Mouse (Mus musculus) ES-Bruce4 (cell line): ENCODE measurements around the gene Zbtb9.

Source experiments
- CTCF ChIP-seq: IDR thresholded peaks from one replicate; pipeline ENCODE4 v1.8.1; 2011; ENCODE audit warnings: low read depth, low read length
- POLR2A ChIP-seq: IDR thresholded peaks from one replicate; pipeline ENCODE4 v1.8.1; 2011; ENCODE audit warnings: low read length; ENCODE audit not compliant: insufficient read depth

DNA sequence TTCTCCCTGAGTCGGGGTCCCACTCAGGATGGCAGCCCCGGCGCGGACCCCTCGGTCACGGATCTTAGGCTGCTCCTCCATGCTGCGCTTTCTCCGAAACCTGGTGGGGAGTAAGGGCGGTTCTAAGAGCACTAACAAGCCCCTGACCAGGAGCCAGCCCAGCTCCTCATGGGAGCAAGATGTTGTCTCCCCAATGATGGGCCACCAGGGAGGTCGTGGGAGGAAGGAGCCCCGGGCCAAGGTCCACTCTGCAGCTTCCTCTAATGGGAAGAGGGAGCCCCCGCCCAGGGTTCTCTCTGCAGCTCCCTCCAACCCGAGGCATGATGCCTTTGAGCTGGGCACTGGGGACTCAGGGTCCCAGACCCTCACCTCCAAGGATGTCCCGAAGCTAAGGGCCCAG is 56.5 kb downstream of the Zbtb9 start:
- no peak for TF ChIP-seq CTCF
- no peak for TF ChIP-seq POLR2A
